Mouse (Mus musculus): ENCODE results near the gene Pde6h. TPM values are rescaled to one million over a fixed set of nuclear protein-coding genes. Genes with fewer than 3 reads are reported as not detected.

The Pde6h gene
- under 1 TPM in 1 of 2 experiments, not detected in 1; under 0.01 TPM for polyA plus RNA-seq (2012; fragmentation: generic; extraction: Trizol)

GRCm38 (mm10) chr6:136923532-136923931, at the start of gene Pde6h:
Gene Pde6h, plus strand, starts transcription at chr6:136923832.

DNA sequence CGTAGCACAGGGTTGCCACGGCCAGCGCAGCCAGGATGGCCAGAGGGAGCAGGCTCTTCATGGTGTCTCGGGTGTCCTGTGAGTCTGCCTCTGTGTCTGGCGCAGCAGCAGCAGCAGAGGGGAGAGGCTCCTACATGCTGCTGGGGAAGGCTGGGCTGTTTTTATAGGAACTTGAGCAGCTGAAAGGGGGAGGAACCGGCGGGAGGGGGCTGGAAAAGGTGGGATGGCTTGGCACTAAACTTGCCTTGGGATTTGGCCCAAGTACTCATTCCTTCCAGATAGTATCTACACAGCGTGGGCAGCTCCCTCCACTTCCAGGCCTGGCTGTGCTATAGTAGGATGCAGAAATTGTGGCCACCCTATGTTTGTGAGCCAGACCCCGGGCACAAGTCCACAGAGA, 48.0 kb upstream of the Pde6h start, which contains the start of gene Mgp:
Mgp (minus strand) TSS at position 154 of the 400 bp plus-strand sequence.

GRCm38 (mm10) chr6:136922080-136922479, 1.6 kb upstream of the Pde6h start, which contains the start of gene Erp27:
Gene Erp27, minus strand, starts transcription at chr6:136922180.

GRCm38 (mm10) chr6:136941051-136942021, 17.7 kb downstream of the Pde6h start, which contains the start of gene Arhgdib:
Gene Arhgdib, minus strand, starts transcription at chr6:136941899.

Other genes with a start within 250 kb of the Pde6h start
- gene Gucy2c, start 142.1 kb upstream of the Pde6h start, polyA plus RNA-seq (2012; fragmentation: generic; extraction: Trizol), result not detected
- gene Hist4h4, start 119.4 kb upstream of the Pde6h start, polyA plus RNA-seq (2012; fragmentation: generic; extraction: Trizol), result 1 to 10 TPM in 1 of 2 experiments, under 1 TPM in 1; 0.52 to 2.4 TPM
- 100 to 1,000 TPM; 235 to 553 TPM for gene H2afj, start 115.6 kb upstream of the Pde6h start, polyA plus RNA-seq (2012; fragmentation: generic; extraction: Trizol)
- gene BC049715, start 96.2 kb upstream of the Pde6h start, polyA plus RNA-seq (2012; fragmentation: generic; extraction: Trizol), result under 1 TPM; 0.07 to 0.08 TPM
- gene Wbp11, start 95.6 kb upstream of the Pde6h start, polyA plus RNA-seq (2012; fragmentation: generic; extraction: Trizol), result 10 to 100 TPM; 17.9 to 42.3 TPM
- gene Smco3, start 88.4 kb upstream of the Pde6h start, polyA plus RNA-seq (2012; fragmentation: generic; extraction: Trizol), result under 1 TPM in 1 of 2 experiments, not detected in 1; 0.24 TPM
- gene Art4, start 66.1 kb upstream of the Pde6h start, polyA plus RNA-seq (2012; fragmentation: generic; extraction: Trizol), result not detected
- 100 to 1,000 TPM; 238 to 732 TPM for gene Mgp, start 48.0 kb upstream of the Pde6h start, polyA plus RNA-seq (2012; fragmentation: generic; extraction: Trizol)
- gene Erp27, start 1.7 kb upstream of the Pde6h start, polyA plus RNA-seq (2012; fragmentation: generic; extraction: Trizol), result under 1 TPM in 1 of 2 experiments, not detected in 1; 0.13 TPM
- 10 to 100 TPM; 10.5 to 30.6 TPM for gene Arhgdib, start 18.1 kb downstream of the Pde6h start, polyA plus RNA-seq (2012; fragmentation: generic; extraction: Trizol)
- gene Rerg, start 246.7 kb downstream of the Pde6h start, polyA plus RNA-seq (2012; fragmentation: generic; extraction: Trizol), result under 1 TPM; 0.05 to 0.26 TPM

All from C3H10T1/2 (cell line).